Mouse (Mus musculus) CD4-positive helper T cell, adult 2 months (primary cell): ENCODE results near the gene Rfx4.

ENCODE experiments used
- DNase-seq: peaks from one replicate; pipeline ENCODE4 v3.0.0-alpha.2; 2012; ENCODE audit warnings: low read depth, missing footprints, low spot score

Rfx4 gene

DNA sequence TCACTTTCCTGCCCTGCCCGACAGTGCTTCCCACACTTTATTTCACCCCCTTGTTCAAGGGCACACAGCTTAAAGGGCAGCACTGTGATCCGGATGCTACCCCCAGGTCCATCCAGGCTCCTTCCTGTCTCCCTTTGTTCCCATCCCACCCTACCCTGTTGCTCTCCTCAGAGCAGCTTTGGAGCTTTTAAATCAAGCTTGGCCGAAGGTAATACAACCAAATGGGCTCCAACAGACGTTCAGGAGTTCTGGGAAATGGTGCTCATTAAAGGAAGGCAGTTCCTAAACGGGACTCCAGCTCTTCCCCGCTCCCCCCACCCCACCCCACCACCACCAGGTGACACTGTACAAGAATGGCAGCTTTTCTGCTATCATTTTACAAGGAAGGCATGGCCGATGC lies 154.3 kb downstream of the Rfx4 start:
- no peak for DNase-seq

DNA sequence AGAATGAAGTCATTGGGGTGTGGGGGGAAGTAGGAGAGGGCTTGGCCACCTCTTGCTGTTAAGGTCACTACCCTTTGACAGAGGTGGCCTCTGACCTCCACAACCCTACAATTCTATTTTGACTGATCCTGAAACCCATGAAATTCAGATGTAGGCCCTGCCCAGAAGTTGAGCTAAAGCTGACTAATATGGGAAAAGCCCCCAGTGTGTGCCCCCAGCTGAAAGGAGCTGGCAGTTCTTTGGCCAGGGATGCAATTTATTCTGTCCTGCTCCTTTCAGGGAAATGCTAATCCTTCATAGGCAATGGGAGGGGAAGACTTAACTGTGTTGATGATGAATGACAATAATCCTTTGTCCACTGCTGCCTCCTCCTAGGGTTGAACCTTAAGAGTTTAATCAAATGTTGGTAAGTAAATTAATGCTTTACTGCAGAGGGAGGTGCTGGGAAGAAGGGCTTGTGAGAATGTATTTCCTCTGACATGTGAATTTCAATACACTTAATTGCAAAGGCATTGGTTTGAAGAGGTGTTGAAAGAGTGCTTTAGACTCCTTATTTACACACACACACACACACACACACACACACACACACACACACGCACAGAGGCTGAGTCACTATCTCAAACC lies 155.0 kb downstream of the Rfx4 start:
- no peak for DNase-seq

DNA sequence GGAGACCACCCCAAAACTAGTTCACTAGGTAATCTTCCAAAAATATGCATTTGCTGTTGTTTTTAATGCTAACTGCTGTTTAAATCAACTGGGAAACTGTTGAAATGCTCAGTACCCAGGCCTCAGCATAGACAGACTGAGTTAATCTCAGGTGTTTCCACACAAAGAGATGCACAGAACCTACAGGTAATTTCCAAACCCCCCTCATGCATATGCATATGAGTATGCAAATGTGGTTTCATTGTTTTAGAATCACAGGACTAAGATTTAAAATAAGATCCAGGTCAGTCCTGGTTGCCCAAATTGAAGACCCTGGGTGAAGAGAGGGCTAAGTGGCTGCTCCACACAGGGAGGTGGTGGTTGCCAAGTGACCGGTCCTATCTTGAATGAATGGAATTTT lies 157.3 kb downstream of the Rfx4 start:
- DNase-seq, result no peak

GRCm38 (mm10) chr10:84915476-84915875 lies 159.6 kb downstream of the Rfx4 start:
- DNase-seq, result no peak

GRCm38 (mm10) chr10:84916810-84917730 lies 161.2 kb downstream of the Rfx4 start, which contains the start of gene Ric8b:
TSS of gene Ric8b (plus strand) at chr10:84917616.
- DNase-seq, result peak; percentile 94

DNA sequence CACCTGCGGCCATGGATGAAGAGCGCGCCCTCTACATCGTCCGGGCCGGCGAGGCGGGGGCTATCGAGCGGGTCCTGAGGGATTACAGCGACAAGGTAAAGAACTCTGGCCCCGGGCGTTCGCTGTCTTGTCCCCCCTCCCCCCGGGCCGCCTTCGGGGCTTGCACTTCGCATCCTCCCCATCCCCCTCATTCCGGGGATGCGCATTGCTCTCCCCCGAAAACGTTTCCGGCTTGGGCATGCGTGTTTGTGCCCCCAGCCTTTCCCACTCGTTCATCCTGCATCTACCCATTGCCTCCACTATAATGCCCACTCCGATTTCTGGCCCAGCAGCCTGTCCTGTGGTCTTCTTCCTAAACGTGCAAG lies 161.9 kb downstream of the Rfx4 start:
- DNase-seq, result no peak

GRCm38 (mm10) chr10:84926336-84926735 lies 170.5 kb downstream of the Rfx4 start:
- no peak for DNase-seq

DNA sequence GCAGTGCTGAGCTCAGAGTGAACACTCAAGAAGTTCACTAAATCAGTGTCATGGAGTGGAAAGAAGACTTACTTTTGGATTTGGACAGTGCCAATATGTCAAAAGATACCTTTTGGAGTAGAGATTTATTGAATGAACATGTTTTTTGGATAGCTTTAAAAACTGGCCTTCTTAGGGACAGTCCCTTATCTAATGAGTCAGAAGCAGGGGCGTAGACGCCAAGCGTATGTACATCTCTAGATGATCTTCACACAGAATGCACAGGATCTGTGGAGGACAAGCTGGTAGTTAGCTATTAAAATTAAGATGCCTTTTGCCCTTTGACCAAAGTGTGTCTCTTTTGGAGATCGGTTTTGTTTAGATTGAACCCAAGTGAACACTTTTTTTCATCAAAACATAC lies 171.0 kb downstream of the Rfx4 start:
- DNase-seq, result no peak

GRCm38 (mm10) chr10:84928465-84928864 lies 172.6 kb downstream of the Rfx4 start:
- DNase-seq, result no peak

GRCm38 (mm10) chr10:84935553-84936209 lies 179.8 kb downstream of the Rfx4 start:
- no peak for DNase-seq

- DNase-seq, result no peak
Observed at GRCm38 (mm10) chr10:84936832-84937515, 181.1 kb downstream of the Rfx4 start.

GRCm38 (mm10) chr10:84938094-84938820 lies 182.4 kb downstream of the Rfx4 start:
- DNase-seq, result no peak

DNA sequence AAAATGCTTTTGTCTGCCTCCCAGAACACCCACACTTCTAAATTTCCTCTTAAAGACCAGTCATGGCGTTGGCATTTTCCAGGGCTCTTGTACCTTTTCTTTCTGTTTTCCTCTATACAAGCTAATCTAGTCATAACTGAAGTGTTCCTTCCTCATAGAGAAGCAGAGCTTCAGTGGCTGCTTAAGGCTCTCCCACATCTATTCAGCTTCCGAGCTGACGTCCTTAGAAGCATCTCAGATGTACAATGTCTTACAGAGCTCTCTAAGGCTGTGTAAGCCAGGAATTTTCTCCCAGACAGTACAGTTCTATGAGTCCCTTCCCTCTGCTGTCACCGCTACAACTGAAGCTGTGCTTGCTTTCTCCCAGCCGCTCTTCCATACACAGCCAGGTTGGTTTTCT lies 183.0 kb downstream of the Rfx4 start:
- DNase-seq, result no peak

DNA sequence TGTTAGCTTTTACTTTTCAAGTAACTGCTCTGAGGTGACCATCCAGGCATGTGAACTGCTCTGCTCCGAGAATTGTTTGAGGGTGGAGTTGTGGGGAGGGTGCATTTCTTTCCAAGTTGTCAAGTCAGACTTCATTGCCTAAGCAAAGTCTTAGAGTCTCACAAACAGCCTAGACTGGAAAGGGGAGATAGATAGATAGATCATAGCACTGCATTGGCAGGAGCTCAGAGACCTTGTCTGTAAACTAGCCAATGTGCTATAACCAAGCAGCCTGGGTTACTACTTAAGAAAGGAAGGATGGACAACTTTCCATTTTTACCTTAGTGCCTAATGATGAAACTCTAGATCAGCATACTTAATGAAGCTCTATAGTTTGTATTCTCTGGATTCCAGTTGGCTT lies 184.5 kb downstream of the Rfx4 start:
- DNase-seq, result no peak

DNA sequence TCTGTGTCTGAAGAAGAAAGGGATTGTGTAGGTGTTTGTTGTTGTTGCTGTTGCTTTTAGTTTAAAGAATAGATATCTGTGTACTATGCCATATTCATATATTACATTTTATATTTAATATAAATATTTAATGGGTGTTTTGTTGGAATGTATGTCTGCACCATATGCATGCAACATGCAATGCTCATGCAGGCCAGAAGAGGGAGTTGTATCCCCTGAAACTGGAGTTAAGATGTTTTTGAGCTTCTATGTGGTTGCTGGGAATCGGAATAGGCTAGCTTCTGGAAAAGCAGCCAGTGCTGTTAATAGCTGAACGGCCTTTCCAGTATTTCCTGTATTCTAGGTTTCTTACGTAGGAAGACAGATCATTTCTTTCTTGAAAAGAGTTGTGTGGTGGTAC lies 189.8 kb downstream of the Rfx4 start:
- no peak for DNase-seq

GRCm38 (mm10) chr10:84948970-84949683 lies 193.3 kb downstream of the Rfx4 start:
- DNase-seq, result no peak

- DNase-seq, result no peak
Observed at GRCm38 (mm10) chr10:84949684-84950010, 193.8 kb downstream of the Rfx4 start.

DNA sequence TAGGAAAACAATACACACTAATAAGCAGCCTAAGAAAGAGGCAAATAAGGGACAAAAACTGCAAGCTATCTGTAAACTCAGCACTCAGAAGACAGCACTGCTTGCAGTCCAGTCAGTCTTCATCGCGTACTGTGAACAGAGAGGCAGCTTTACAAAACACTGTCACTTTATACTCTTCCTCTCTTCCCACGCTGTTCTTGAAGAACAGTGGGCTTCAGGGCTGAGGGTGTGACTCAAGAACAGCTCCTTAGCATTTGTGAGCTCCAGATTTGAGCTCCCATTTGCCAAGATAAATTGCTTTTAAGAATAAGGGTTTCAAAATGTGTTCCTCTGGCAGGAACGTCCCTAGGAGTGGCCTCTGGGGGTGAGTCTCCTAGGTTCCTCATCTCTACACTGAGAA lies 194.5 kb downstream of the Rfx4 start:
- DNase-seq, result no peak

DNA sequence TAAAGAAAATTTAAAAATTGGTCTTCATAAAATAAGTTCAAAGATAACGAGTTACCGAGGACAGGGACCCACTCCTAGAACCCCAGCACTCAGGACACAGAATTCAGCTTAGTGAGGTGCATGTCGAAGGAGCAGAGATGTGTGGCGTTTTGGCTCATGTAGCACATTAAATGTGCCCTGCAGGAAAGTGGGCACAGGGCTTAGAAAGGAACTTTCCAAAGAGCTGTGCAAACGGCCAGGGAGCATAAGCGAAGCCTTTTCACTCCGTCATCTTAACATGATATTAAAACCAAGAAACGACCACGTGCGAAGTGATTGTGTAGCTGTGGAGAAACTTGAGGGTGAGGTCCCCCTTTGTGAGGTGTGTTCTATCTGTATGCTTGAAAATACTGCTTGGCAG lies 198.4 kb downstream of the Rfx4 start:
- no peak for DNase-seq
